Mouse (Mus musculus) forebrain, embryonic 11.5 days (tissue): ENCODE measurements around the gene Smu1. TPM values are rescaled to one million over a fixed set of nuclear protein-coding genes. Genes with fewer than 3 reads are reported as not detected.

ENCODE experiments used
- ATAC-seq: fragments of 200-750 bp; cut with Nextera tagmentation; replicated peaks from 2 replicates; pipeline ENCODE4 v1.8.0; 2017; ENCODE audit warnings: moderate TSS enrichment; ENCODE audit not compliant: low FRiP score
- DNase-seq: peaks from one replicate; pipeline ENCODE4 v3.0.0-alpha.2; 2017; ENCODE audit warnings: low spot score
- H3K27ac ChIP-seq: fragments of 300-500 bp; sonication (generic); 2 replicates; pipeline ENCODE4 v1.5.1; 2014; ENCODE audit warnings: low read depth, low read length
- H3K27me3 ChIP-seq: fragments of 300-500 bp; sonication (generic); 2 replicates; pipeline ENCODE4 v1.6.1; 2014; ENCODE audit warnings: mild to moderate bottlenecking, low read length, mixed read lengths; ENCODE audit not compliant: control insufficient read depth, insufficient read depth
- H3K36me3 ChIP-seq: fragments of 300-500 bp; sonication (generic); 2 replicates; pipeline ENCODE4 v1.6.1; 2014; ENCODE audit warnings: mild to moderate bottlenecking, low read length, moderate library complexity, mixed read lengths; ENCODE audit not compliant: control insufficient read depth, insufficient read depth
- H3K4me1 ChIP-seq: fragments of 300-500 bp; sonication (generic); replicated peaks from 2 replicates; pipeline ENCODE4 v1.6.1; 2014; ENCODE audit warnings: low read length, mixed read lengths; ENCODE audit not compliant: control insufficient read depth, insufficient read depth
- H3K4me2 ChIP-seq: fragments of 300-500 bp; sonication (generic); 2 replicates; pipeline ENCODE4 v1.6.1; 2014; ENCODE audit warnings: low read depth, mild to moderate bottlenecking, low read length, moderate library complexity, mixed read lengths; ENCODE audit not compliant: severe bottlenecking
- H3K4me3 ChIP-seq: fragments of 300-500 bp; sonication (generic); 2 replicates; pipeline ENCODE4 v1.5.1; 2014; ENCODE audit warnings: low read depth, low read length
- H3K9ac ChIP-seq: fragments of 300-500 bp; sonication (generic); 2 replicates; pipeline ENCODE4 v1.6.1; 2014; ENCODE audit warnings: low read length
- H3K9me3 ChIP-seq: fragments of 300-500 bp; sonication (generic); 2 replicates; pipeline ENCODE4 v1.6.1; 2016; ENCODE audit warnings: low read length, mixed read lengths; ENCODE audit not compliant: control insufficient read depth
- WGBS: fragments of 180-500 bp; shearing (Covaris S2); extraction: QIAGEN DNeasy Blood & Tissue Kit; methylation state at CpG from one replicate; pipeline ENCODE4 v1.1.7; 2014; 5-methylcytosine and 5-hydroxymethylcytosine counted together
- polyA plus RNA-seq: library from polyadenylated mRNA; unstranded; fragments of >200 nt; fragmentation: Nextera tagmentation; extraction: Ambion mirVana; gene quantifications from 2 replicates; pipeline ENCODE4 v1.2.1, GENCODE M21; 2014

Smu1 gene
- polyA plus RNA-seq, 1 experiment from 2014 or later = 185 TPM

DNA sequence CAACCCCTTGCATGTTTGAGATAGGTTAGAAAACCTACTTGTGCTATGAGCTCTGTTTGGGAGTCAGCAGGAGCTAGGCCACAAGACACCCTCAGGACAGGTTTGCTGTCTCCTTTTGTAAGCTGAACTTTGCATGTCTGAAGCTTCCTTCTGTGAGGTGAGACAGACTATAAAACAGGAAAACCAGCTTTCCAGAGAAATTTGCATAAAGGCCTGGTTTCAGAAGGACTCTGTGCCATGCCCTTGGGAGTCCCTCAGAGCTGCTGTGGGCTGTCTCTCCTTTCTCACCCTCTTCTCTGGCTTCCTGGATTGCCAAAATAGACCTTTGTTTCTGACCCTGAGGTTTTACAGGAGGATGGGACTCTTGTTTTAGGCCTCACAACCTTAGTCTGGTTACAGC lies 36.6 kb upstream of the Smu1 start:
- H3K4me3 ChIP-seq = no peak overlapping the region
- H3K9me3 ChIP-seq = no peaks in the 10 kb centered on the region
- no peak overlapping the region for H3K27ac ChIP-seq
- no peaks in the 10 kb centered on the region for H3K36me3 ChIP-seq
- no peak overlapping the region for H3K4me2 ChIP-seq
- no peak overlapping the region for H3K9ac ChIP-seq
- DNase-seq = no peak
- H3K27me3 ChIP-seq = no peaks in the 10 kb centered on the region
- no peaks in the 10 kb centered on the region for H3K4me1 ChIP-seq
- no peak for ATAC-seq

DNA sequence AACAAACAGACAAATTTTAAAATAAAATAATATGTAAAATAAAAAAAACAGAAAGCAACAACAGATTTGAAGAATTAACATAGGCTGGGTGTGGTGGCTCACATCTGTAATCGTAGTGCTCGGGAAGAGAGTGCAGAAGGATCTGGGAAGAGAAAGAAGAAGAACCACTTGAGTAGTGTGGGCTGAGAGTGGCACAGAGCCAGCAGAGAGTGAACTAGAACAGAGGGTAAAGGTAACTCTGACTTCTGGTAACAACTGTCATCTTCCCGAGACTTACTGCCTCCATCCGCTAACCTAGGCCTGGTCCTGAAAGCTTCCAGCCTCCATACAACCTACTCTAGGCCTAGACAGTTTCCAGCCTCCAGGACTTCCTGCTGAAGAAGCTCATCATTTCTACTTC lies 33.5 kb upstream of the Smu1 start:
- WGBS = 93% methylated on average over 4 of the region's 4 CpGs
- ATAC-seq (no peak), DNase-seq (no peak)
- Histone ChIP-seq H3K4me2 (no peak overlapping the region), H3K4me1 (no peaks in the 10 kb centered on the region), H3K36me3 (no peaks in the 10 kb centered on the region), H3K4me3 (no peak overlapping the region), H3K27ac (no peak overlapping the region), H3K9ac (no peak overlapping the region), H3K27me3 (no peaks in the 10 kb centered on the region), H3K9me3 (no peaks in the 10 kb centered on the region)

DNA sequence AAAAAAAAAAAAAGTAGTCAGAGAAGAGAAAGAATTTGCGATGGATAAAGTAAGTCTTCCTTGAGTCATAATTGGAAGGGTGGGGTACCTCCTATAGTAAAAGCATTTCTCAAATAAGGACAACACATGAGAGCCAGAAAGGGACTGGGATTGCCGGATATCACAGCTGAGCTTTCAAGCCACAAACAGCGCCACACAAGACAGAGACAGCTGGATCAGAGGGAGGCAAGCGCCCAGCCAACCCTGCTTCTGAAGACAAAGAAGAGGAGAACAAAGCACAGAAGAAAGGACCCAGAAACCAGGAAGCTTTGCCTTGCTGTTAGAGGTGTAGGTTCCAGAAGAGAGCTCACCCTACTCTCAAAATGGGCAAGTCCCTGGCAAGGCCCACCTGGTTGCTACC lies 28.9 kb upstream of the Smu1 start:
- WGBS = 57% methylated on average over 4 of the region's 4 CpGs

DNA sequence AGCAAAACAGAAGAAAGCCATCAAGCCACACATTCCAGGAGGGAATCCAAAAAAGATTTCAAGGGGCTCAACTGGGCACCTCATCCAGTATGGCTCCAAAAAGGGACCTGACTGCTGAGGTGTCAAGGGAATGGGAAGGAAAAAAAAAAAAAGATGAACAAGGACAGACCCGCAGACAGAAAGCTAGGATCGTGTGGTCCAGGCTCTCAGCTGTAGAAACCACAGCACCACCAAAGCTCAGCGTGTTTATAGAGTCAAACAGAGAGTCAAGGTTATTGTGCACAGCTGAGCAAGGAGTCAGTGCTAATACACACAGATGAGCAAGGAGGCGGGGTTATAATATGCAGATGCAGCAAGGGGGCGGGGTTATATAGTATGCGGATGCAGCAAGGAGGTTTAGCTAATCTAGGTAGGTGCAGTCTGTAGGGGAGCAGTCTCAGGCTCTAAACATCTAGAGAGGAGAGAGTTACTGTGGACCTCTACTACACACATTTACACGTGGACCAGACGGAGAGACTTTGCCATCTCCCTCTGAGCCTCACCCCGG lies 28.0 kb upstream of the Smu1 start:
- Histone ChIP-seq H3K4me1 (no peaks in the 10 kb centered on the region), H3K9ac (no peak overlapping the region), H3K4me2 (no peak overlapping the region), H3K36me3 (no peaks in the 10 kb centered on the region), H3K9me3 (no peaks in the 10 kb centered on the region), H3K27me3 (no peaks in the 10 kb centered on the region), H3K27ac (no peak overlapping the region), H3K4me3 (no peak overlapping the region)
- 84% methylated on average over 9 of the region's 9 CpGs for WGBS
- DNase-seq (no peak), ATAC-seq (no peak)

More for the DNA sequence above, 28.9 kb upstream of the Smu1 start:
- DNase-seq (no peak), ATAC-seq (no peak)
- Histone ChIP-seq H3K9ac (no peak overlapping the region), H3K27me3 (no peaks in the 10 kb centered on the region), H3K4me1 (no peaks in the 10 kb centered on the region), H3K9me3 (no peaks in the 10 kb centered on the region), H3K27ac (no peak overlapping the region), H3K36me3 (no peaks in the 10 kb centered on the region), H3K4me2 (no peak overlapping the region), H3K4me3 (no peak overlapping the region)

DNA sequence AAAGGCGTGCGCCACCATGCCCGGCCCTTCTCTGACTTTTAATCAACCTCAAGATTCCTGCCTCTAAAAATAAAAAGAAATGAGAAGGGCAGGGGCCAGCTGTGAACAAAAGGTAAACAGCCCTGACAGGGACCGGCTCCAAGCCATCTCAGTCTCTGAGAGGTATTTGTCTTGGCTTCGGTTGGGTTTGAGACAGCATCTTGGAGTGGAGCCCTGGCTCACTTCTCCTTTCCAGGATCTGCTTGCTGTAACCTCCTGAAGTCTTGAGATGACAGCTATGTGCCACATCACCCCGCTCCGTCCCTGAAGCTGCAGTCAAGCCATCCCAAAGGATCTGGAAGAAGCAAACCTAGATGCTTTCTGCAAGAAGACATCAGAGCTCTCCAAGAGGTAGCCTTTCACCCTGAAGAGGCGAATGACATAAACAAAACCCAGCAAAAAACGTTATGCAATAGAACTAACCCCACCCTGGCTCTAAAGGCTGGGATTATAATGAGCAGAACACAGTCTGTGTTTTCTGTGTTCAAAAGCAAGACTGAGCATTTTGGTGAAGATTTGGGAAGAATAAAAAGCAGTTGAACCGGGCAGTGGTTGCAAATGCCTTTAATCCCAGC lies 26.9 kb upstream of the Smu1 start:
- H3K4me2 ChIP-seq = no peak overlapping the region
- H3K9me3 ChIP-seq = no peaks in the 10 kb centered on the region
- WGBS = 88% methylated on average over 10 of the region's 10 CpGs
- H3K4me1 ChIP-seq = no peaks in the 10 kb centered on the region
- no peak for DNase-seq
- no peaks in the 10 kb centered on the region for H3K27me3 ChIP-seq
- no peak overlapping the region for H3K9ac ChIP-seq
- ATAC-seq = no peak
- H3K36me3 ChIP-seq = no peaks in the 10 kb centered on the region
- H3K4me3 ChIP-seq = no peak overlapping the region
- H3K27ac ChIP-seq = no peak overlapping the region

DNA sequence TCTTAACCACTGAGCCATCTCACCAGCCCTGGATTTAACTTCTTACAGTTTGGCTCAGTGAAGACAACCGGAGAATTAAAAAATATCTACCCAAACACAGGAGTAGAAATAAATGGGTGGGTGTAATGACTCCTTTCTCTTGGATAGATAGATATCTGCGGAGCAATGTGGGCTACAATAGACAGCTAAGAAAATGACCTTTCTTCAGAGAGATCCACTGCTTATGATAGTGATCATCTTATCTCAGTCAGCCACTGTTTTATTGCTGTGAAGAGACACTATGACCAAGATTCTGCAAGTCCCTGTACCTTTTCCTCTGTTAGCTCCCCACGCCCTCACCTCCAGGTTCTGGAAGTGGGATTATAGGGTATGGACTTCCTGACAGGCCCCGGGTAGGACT lies 25.3 kb upstream of the Smu1 start:
- Histone ChIP-seq H3K36me3 (no peaks in the 10 kb centered on the region), H3K27me3 (no peaks in the 10 kb centered on the region), H3K4me3 (no peak overlapping the region), H3K4me1 (no peaks in the 10 kb centered on the region), H3K9ac (no peak overlapping the region), H3K27ac (no peak overlapping the region), H3K4me2 (no peak overlapping the region), H3K9me3 (no peaks in the 10 kb centered on the region)
- ATAC-seq (no peak), DNase-seq (no peak)
- 90% methylated on average over 4 of the region's 4 CpGs for WGBS

DNA sequence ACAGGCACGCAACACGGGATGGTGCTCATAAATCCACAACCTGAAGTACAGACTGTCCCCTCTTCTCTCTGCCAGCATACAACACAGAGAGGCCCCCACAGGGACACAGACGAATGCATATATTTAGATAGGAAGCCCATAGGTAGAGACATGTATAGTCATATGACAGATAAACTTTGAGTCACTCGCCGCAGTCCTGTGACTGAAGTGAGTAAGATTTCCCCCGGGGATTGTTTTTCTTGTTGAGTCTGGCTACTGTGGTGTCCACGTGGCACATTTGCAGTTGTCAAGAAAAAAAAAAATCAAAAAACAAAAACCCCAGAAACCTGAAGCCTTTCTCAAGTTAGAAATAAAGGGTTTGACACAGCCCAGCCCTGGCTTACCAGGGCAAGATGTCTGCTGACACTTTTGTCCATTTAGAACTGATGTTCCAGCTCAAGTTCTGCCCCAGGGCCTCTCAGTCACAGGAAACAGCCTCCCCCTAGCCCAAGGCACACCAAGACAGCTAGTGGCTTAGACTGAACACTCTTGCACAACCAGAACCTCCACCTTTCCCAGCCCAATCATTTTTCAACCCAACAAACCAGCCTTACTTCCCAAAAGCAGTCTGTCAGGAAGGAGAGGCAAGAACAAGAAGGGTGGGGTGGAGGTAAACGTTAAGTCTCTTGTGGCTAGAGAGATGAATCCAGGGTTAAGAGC lies 24.2 kb upstream of the Smu1 start:
- H3K27me3 ChIP-seq = no peaks in the 10 kb centered on the region
- no peaks in the 10 kb centered on the region for H3K9me3 ChIP-seq
- H3K4me2 ChIP-seq = no peak overlapping the region
- ATAC-seq (no peak), DNase-seq (no peak)
- H3K4me3 ChIP-seq = no peak overlapping the region
- no peak overlapping the region for H3K27ac ChIP-seq
- no peak overlapping the region for H3K9ac ChIP-seq
- no peaks in the 10 kb centered on the region for H3K4me1 ChIP-seq
- WGBS = 76% methylated on average over 8 of the region's 8 CpGs
- no peaks in the 10 kb centered on the region for H3K36me3 ChIP-seq

DNA sequence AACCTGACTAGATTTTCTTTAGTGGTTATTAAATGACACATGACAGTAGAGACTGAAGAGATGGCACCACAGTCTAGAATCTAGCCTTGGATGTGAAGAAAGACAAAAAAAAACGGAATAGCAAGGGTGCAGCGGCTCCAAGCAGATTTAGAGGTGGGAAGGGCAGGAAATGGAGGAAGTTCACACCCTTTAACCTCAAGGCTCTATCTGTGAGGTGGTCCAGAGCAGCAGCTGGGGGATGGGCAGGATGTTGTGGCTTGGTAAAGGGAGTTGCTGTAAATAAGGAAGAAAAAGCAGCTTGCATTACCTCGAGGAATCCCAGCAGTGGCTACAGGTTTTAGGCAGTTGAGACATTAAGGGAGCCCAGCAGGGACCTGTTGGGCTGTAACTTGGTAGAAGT lies 23.4 kb upstream of the Smu1 start:
- 47% methylated on average over 3 of the region's 3 CpGs for WGBS
- ATAC-seq = no peak
- Histone ChIP-seq H3K27me3 (no peaks in the 10 kb centered on the region), H3K4me2 (no peak overlapping the region), H3K4me1 (no peaks in the 10 kb centered on the region), H3K27ac (no peak overlapping the region), H3K4me3 (no peak overlapping the region), H3K9ac (no peak overlapping the region), H3K36me3 (no peaks in the 10 kb centered on the region), H3K9me3 (no peaks in the 10 kb centered on the region)
- DNase-seq = no peak

DNA sequence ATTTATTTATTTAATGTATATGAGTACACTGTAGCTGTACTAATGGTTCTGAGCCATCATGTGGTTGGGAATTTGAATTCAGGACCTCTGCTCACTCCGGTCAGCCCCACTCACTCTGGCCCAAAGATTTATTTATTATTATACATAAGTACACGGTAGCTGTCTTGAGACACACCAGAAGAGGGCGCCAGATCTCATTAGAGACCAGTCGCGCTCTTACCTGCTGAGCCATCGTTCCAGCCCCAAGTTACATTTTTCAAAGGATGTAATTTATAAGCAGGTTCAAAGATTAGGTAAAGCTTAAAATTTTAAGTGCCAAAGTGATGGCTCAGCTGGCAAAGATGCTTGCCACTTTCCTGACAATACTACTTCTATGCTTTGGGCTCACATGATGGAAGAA lies 20.9 kb upstream of the Smu1 start:
- no peaks in the 10 kb centered on the region for H3K36me3 ChIP-seq
- H3K9ac ChIP-seq = no peak overlapping the region
- peaks cover 5% of the 10 kb centered on the region; the same call in 1 of the 2 replicates for H3K4me1 ChIP-seq
- H3K9me3 ChIP-seq = no peaks in the 10 kb centered on the region
- no peaks in the 10 kb centered on the region for H3K27me3 ChIP-seq
- DNase-seq (no peak), ATAC-seq (no peak)
- no peak overlapping the region for H3K4me2 ChIP-seq
- H3K27ac ChIP-seq = no peak overlapping the region
- no peak overlapping the region for H3K4me3 ChIP-seq
- WGBS = 85% methylated on average over 6 of the region's 6 CpGs
